Mouse (Mus musculus) heart, postnatal 36 days (tissue): ENCODE measurements around the gene Ddx55. TPM values are rescaled to one million over a fixed set of nuclear protein-coding genes. Genes with fewer than 3 reads are reported as not detected.

Source experiments
- DNase-seq, 2 experiments: peaks; one replicate each; pipeline ENCODE4 v3.0.0; 2021 to 2022
- intact Hi-C: fragments of 180-260 bp; cut with DNase I; formaldehyde crosslinking; loops from one replicate; pipeline ENCODE4 v1.15.1; 2025
- total RNA-seq, 2 experiments: library from RNA; stranded (reverse); gene quantifications; 2 replicates each; pipeline ENCODE4 v1.2.3; 2021

Ddx55 gene
- total RNA-seq, 2 experiments from 2014 or later, result 4.0 to 6.1 TPM

- DNase-seq, result peak; percentile 34 to 68
- intact Hi-C loops, result loop anchor here (1.0 kb wide), 1 partner anchor 267 kb away; no protein-coding TSS in a partner anchor
Observed at GRCm38 (mm10) chr5:124602349-124602748, 49.7 kb downstream of the Ddx55 start.

DNA sequence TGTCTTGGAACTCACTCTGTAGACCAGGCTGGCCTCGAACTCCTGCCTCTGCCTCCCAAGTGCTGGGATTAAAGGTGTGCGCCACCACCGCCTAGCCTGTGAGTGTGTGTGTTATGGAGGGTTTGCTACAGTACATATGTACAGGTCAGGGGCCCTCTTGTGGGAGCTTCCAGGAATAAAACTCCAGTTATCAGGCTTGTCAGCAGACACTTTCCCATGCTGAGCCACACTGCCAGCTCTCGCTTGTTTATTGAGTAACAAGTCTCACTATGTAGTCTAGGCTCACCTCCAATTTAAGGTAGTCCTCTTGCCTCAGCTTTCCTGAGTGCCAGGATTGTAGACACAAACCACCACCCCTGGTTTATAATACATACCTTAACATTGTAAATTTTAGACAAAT lies 51.6 kb downstream of the Ddx55 start:
- no peak for DNase-seq
- intact Hi-C loops, result no loop called here

DNA sequence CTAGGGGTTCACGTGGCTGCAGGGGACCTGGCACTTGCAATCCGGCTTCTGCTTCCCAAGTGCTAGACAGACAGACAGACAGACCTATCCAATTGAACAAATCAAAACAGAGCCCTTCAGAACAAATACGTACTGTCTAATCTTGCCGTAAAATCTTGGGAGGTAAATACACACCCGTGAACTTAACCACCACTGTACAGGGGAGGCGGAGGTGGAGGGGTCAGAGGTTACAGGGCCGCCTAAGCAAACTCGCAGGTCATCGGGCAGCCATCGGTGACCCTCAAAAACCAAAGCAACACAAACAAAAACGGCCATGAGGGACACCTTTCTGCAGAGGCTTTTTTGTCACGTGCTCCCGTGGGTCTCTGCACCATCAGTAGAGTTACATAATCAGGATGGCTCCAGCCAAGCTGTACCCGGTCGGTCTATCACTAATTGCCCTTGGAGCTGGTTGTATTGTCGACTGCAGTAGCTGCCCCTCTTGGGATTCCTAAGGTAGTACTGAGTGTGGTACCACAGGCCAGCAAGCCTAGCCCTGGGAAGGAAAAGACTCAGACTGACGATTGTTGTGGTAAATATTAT lies 52.5 kb downstream of the Ddx55 start:
- DNase-seq, result no peak
- intact Hi-C loops, result no loop called here

DNA sequence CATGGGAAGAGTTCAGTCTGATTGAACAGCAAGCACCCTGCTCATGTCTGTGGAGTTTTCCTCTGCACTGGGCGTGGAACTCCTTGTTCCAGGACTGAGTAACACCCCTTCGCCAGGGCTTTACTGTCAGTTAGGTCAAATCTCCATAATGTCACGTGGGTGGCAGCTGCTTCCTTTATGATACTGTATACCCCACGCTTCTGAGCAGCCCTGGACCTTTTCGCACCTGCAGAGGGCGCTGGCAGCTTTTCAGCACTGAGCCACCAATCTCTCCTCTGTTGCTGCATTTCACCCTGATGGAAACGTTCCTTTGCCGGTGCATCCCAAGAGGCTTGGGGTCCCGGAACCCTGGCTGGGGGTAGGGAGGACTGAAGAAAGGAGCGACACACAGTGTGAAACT lies 58.3 kb downstream of the Ddx55 start:
- intact Hi-C loops, result no loop called here
- no peak for DNase-seq

GRCm38 (mm10) chr5:124614709-124615108 lies 62.0 kb downstream of the Ddx55 start:
- intact Hi-C loops, result no loop called here
- peak; percentile 5 to 14 for DNase-seq

DNA sequence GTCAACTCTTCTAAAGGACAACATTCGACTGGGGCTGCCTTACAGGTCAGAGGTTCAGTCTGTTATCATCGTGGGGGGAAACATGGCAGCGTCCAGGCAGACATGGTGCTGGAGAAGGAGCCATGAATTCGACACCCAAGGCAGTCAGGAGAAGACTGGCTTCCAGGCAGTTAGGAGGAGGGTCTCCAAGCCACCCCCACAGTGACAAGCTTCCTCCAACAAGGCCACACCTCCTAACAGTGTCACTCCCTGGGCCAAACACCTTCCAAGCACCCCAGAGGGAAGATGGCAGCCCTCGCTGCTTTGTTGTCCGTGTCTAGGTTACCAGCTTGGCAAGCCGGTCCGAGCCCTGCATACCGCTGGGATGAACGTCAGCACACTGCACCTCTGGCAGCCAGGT lies 66.0 kb downstream of the Ddx55 start:
- no peak for DNase-seq
- intact Hi-C loops, result no loop called here

Other genes with a start within 250 kb of the Ddx55 start
- 1 to 10 TPM; 5.4 to 5.8 TPM for gene Mphosph9, start 224.9 kb upstream of the Ddx55 start, total RNA-seq
- gene 2810006K23Rik, start 224.8 kb upstream of the Ddx55 start, total RNA-seq, result 10 to 100 TPM; 12.1 to 13.1 TPM
- 100 to 1,000 TPM; 164 to 167 TPM for gene Cdk2ap1, start 189.8 kb upstream of the Ddx55 start, total RNA-seq
- 10 to 100 TPM; 65.3 to 71.7 TPM for gene Sbno1, start 126.9 kb upstream of the Ddx55 start, total RNA-seq
- 100 to 1,000 TPM; 191 to 237 TPM for gene Kmt5a, start 112.9 kb upstream of the Ddx55 start, total RNA-seq
- gene Rilpl2, start 74.5 kb upstream of the Ddx55 start, total RNA-seq, result 1 to 10 TPM; 7.9 to 9.9 TPM
- 10 to 100 TPM in 1 of 2 experiments, 1 to 10 TPM in 1; 9.7 to 18.2 TPM for gene Snrnp35, start 69.7 kb upstream of the Ddx55 start, total RNA-seq
- 100 to 1,000 TPM; 209 to 229 TPM for gene Rilpl1, start 21.5 kb upstream of the Ddx55 start, total RNA-seq
- gene Tmed2, start 12.2 kb upstream of the Ddx55 start, total RNA-seq, result 100 to 1,000 TPM; 174 to 177 TPM
- 10 to 100 TPM; 26.6 to 33.0 TPM for gene Eif2b1, start 26.3 kb downstream of the Ddx55 start, total RNA-seq
- gene Gtf2h3, start 26.3 kb downstream of the Ddx55 start, total RNA-seq, result 10 to 100 TPM; 18.0 to 19.5 TPM
- 10 to 100 TPM; 42.1 to 58.2 TPM for gene Atp6v0a2, start 75.7 kb downstream of the Ddx55 start, total RNA-seq
- under 1 TPM in 1 of 2 experiments, not detected in 1; 0.06 TPM for gene Dnah10, start 172.2 kb downstream of the Ddx55 start, total RNA-seq